Mouse (Mus musculus) bone marrow, adult 2 months (tissue): ENCODE measurements around the gene Dcakd. TPM values are rescaled to one million over a fixed set of nuclear protein-coding genes. Genes with fewer than 3 reads are reported as not detected.

Experiments
- H3K27ac ChIP-seq: fragments of 200-500 bp; 2 replicates; pipeline ENCODE4 v1.5.1; 2012; ENCODE audit warnings: low read depth, mild to moderate bottlenecking, control low read depth, inconsistent platforms, low read length; ENCODE audit not compliant: control insufficient read depth, poor library complexity, insufficient read depth
- H3K4me1 ChIP-seq: fragments of 200-500 bp; 2 replicates; pipeline ENCODE4 v1.6.1; 2011; ENCODE audit warnings: low read length; ENCODE audit not compliant: control insufficient read depth, insufficient read depth
- H3K4me3 ChIP-seq: fragments of 200-500 bp; replicated peaks from 2 replicates; pipeline ENCODE3; 2011; ENCODE audit warnings: mild to moderate bottlenecking, low read depth, low read length, control low read depth; ENCODE audit not compliant: control insufficient read depth
- CTCF ChIP-seq: fragments of 200-500 bp; IDR thresholded peaks from 2 replicates; pipeline ENCODE4 v1.5.1; 2011; ENCODE audit warnings: low read length, control low read depth; ENCODE audit not compliant: control insufficient read depth, insufficient read depth
- POLR2A ChIP-seq: fragments of 200-500 bp; IDR thresholded peaks from 2 replicates; pipeline ENCODE4 v1.6.1; 2011; ENCODE audit warnings: low read depth, mild to moderate bottlenecking, control low read depth, low read length, borderline replicate concordance; ENCODE audit not compliant: control insufficient read depth
- WGBS: fragments of 180-500 bp; shearing (Covaris S2); methylation state at CpG from one replicate; pipeline ENCODE4 v1.1.7; 2018; 5-methylcytosine and 5-hydroxymethylcytosine counted together
- polyA plus RNA-seq: library from polyadenylated mRNA; stranded (reverse); fragments of >200 nt; gene quantifications from 2 replicates; pipeline ENCODE4 v1.2.4, GENCODE M21; 2011; ENCODE audit warnings: low replicate concordance; ENCODE audit not compliant: missing spikeins, insufficient read depth, insufficient read length

The Dcakd gene
- polyA plus RNA-seq, 1 experiment: 13.9 TPM

GRCm38 (mm10) chr11:103068272-103068671 is 40.1 kb upstream of the Dcakd start:
- no peak overlapping the region for H3K27ac ChIP-seq
- no peak for TF ChIP-seq CTCF
- TF ChIP-seq POLR2A: no peak
- H3K4me1 ChIP-seq: no peaks in the 10 kb centered on the region
- 85% methylated on average over 4 of the region's 4 CpGs for WGBS
- no peak overlapping the region for H3K4me3 ChIP-seq

GRCm38 (mm10) chr11:103067457-103068001 is 39.4 kb upstream of the Dcakd start:
- H3K27ac ChIP-seq: no peak overlapping the region
- H3K4me1 ChIP-seq: no peaks in the 10 kb centered on the region
- no peak overlapping the region for H3K4me3 ChIP-seq
- 79% methylated on average over 8 of the region's 8 CpGs for whole genome bisulfite sequencing
- TF ChIP-seq POLR2A (no peak), CTCF (no peak)

- H3K4me3 ChIP-seq: no peak overlapping the region
- WGBS: 93% methylated on average over 6 of the region's 6 CpGs
- no peaks in the 10 kb centered on the region for H3K4me1 ChIP-seq
- H3K27ac ChIP-seq: no peak overlapping the region
- no peak for TF ChIP-seq POLR2A
- TF ChIP-seq CTCF: no peak
These were observed 38.9 kb upstream of the Dcakd start for GRCm38 (mm10) chr11:103067051-103067361.

DNA sequence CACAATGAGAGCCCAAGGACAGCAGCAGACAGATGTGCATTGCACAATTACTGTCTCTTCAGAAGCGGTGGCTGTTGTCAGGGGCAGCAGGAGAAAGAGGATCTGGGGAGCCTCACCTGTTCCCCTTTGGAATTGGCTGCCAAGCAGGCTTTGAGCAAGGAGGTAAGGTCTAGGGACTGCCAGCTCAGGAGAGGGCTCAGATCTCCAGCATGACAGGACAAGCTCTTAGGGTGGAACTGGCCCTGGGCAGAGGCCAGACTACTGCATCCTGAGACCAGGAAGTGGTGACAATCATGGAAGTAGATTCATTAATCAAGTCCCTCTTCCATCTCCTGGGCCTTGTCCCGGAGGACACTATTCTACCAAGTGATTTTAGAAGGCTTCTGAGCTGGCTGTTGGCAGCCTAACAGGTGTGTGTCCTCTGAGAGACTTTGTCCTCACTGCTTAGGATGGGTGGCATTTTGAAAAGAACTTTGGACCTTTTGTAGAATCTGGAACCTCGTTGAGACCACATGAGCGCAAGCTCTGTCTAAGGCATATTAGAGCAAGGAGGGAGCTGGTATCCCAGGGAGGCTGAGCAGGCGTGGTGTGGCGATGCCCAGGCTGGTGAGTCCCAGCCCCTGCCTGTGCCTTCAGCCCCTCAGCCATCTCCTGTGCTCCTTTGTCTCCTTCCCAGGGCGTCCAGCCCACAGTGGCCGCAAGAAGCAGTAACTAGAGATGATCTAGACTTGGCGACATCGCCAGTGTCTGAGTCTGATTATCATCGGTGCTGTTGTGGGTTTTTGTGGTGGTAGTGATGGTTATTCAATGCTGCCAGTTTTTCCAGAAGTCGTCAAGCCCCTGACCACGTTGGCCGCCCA is 38.3 kb upstream of the Dcakd start:
- WGBS: 85% methylated on average over 14 of the region's 14 CpGs
- no peak overlapping the region for H3K4me3 ChIP-seq
- H3K27ac ChIP-seq: no peak overlapping the region
- no peaks in the 10 kb centered on the region for H3K4me1 ChIP-seq
- TF ChIP-seq CTCF (no peak), POLR2A (no peak)

GRCm38 (mm10) chr11:103058499-103059085 is 30.5 kb upstream of the Dcakd start:
- WGBS: 81% methylated on average over 3 of the region's 3 CpGs
- H3K27ac ChIP-seq: no peak overlapping the region
- no peak overlapping the region for H3K4me3 ChIP-seq
- H3K4me1 ChIP-seq: no peaks in the 10 kb centered on the region
- no peak for TF ChIP-seq POLR2A
- TF ChIP-seq CTCF: no peak

GRCm38 (mm10) chr11:103056636-103057035 is 28.5 kb upstream of the Dcakd start:
- WGBS: 96% methylated on average over 7 of the region's 7 CpGs
- TF ChIP-seq POLR2A: no peak
- no peak for TF ChIP-seq CTCF
- no peak overlapping the region for H3K4me3 ChIP-seq
- no peaks in the 10 kb centered on the region for H3K4me1 ChIP-seq
- H3K27ac ChIP-seq: no peak overlapping the region

- WGBS: 44% methylated on average over 6 of the region's 6 CpGs
- Histone ChIP-seq H3K4me3 (no peak overlapping the region), H3K27ac (no peak overlapping the region), H3K4me1 (peaks cover 1% of the 10 kb centered on the region; the same call in 1 of the 2 replicates)
- TF ChIP-seq POLR2A (no peak), CTCF (peak; percentile 36; the same call in 1 of the 2 replicates)
These were observed 26.7 kb upstream of the Dcakd start for GRCm38 (mm10) chr11:103054798-103055197.
